Mouse (Mus musculus): ENCODE measurements around the gene Dap.
A peak's percentile ranks its signal among the peaks of the same experiment; 100 is the strongest.

Gene Dap

DNA sequence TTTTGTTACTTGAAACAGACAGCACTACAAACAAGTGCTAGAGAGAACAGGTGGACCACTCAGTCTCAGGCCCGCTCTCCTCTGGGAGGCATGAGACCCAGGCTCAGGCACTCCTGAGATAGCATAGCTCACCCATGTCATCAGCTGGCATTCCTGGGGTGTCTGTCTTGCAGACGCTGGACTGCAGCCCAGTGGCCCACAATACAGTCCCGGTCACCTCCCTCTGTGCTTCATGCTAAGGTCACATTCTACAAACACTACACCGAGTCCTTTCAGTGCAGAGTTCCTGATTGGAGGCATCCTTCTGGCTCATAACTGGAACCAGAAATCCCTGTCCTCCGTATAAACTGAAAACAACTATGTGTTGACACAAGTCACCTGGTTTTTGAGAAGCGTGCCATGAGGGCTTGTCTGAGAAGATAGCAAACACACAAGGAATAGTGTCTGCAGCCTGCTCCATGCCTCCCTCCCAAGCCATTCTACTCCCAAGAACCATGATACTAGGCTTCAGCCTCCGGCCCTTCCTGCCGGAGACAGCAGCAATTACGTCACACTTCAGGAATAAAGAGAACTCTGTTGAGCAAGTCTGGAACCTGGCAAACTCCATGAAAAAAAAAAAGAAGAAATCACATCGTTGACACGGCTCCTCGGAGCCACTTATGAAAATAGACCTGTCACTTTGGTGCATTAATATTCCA lies 78.3 kb downstream of the Dap start:
- no peak for DNase-seq (ENCODE audit: low spot score)

DNA sequence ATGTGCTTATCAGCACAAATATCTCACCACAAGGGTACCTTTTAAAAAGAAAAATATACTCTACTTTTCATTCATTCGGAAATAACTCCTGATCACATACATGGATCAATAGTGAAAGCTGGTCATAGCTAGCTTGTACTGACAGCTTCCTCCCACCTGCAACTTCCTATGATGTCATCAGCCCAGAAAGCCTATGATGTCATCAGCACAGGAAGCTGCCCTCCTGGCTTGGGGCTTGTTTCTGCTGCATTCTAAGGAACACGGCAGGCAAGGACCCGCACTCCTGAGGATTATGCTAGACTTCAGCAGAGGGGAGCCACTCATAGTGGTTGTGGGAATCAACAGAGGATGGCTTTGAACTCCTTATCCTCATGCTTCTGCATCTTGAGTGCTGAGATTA lies 80.2 kb downstream of the Dap start:
- DNase-seq (ENCODE audit: low spot score), result no peak

DNA sequence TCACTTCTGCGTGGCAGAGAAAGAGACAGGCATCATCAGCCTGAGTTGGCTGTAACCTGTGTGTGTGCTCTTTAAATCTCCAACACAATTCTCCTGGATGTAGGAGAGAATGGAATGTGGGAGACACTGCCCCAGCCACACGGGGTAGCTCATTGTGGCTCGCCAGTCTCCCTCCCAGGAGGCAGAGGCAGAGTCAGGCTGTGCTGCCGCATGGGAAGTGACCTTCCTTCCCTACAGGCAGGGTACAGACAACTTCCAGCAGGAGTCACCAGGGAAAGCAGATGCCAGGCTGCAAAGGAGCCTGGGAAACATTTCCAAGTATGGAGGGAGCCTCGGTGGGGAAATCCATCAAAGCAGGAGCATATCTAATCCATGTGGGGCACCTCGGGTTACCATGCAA lies 81.1 kb downstream of the Dap start:
- no peak for DNase-seq (ENCODE audit: low spot score)

DNA sequence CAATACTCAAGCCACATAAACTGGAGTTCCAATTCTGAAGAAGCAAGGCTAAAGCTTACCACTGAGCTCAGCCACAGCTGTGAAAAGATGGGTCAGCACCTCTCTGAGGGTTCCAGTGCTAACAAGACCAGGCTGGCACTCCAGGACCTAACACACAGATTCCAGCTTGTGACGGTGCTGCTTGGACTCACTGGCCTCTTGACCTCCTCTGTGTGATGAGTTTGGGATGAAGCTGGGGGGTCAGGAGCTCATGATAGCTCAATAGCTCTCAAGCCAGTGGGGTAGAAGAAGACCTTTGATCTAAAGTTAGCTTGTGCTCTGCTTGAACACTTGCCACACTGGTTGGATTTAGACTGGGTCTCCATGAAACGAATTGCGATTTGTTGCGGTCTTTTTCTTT lies 82.6 kb downstream of the Dap start:
- DNase-seq (ENCODE audit: low spot score), result no peak

DNA sequence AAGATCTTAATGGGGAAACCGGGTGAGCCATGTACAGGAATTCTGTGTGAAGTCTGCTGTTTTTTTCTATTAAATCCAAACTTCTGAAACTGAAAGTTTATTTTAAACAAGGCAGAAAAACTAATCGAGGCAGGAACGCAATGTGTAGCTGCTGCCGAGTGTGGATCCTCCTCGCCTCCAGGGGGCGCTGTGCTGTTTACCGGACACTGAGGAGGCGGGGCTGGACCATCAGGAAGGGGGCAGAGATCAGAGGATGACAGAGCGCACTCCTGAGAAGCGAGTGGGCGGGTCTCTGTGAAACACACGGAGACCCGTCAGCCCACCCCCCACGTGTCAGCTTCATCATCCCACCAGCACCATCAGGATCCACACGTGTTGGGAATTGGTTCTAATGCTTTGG lies 85.4 kb downstream of the Dap start:
- DNase-seq (ENCODE audit: low spot score), result no peak

DNA sequence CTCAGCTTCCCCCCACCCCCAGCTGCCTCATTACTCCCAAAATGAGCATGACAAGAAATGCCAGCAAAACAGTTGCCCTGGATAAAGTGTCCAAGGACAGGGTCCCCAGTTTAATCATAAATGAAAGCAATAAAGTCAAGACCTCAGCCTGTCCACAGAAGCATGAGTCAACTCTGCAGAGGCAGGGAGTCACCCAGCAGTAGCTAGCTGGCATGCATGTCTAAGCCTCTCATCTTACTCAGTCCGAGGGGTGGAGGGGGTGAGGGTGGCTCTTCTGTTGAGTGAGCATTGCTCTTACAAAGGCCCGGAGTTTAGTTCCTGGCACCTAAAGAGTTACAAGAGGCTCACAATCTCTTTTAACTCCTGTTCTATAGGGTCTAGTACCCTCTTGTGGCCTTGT lies 87.9 kb downstream of the Dap start:
- DNase-seq (ENCODE audit: low spot score), result no peak

DNA sequence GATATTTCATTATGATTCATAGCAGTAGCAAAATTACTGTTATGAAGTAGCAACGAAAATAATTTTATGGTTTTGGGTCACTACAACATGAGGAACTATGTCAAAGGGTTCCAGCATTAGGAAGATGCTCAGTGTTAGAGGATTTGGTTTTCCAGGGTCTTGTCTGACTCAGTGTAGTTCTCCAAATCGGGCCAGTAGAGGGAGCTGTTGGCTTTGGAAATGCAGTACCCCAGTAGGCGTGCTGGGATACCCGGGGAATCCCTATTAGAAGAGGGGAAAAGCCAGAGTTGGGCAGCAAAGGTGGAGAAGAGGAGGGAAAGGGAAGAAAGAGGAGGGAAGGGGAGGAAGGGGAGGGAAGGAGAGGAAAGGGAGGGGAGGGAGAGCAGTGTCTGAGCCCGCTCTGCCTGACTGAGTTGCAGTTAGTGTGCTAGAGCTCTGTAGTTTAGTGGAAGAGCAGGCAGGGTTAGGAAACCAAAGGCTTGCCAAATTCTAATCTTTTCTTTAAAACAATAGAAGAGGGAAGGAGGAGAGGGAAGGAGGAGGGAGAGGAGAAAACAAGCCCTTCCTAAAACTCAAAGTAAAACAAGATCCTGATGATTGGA lies 91.6 kb downstream of the Dap start:
- DNase-seq (ENCODE audit: low spot score), result peak; percentile 45

DNA sequence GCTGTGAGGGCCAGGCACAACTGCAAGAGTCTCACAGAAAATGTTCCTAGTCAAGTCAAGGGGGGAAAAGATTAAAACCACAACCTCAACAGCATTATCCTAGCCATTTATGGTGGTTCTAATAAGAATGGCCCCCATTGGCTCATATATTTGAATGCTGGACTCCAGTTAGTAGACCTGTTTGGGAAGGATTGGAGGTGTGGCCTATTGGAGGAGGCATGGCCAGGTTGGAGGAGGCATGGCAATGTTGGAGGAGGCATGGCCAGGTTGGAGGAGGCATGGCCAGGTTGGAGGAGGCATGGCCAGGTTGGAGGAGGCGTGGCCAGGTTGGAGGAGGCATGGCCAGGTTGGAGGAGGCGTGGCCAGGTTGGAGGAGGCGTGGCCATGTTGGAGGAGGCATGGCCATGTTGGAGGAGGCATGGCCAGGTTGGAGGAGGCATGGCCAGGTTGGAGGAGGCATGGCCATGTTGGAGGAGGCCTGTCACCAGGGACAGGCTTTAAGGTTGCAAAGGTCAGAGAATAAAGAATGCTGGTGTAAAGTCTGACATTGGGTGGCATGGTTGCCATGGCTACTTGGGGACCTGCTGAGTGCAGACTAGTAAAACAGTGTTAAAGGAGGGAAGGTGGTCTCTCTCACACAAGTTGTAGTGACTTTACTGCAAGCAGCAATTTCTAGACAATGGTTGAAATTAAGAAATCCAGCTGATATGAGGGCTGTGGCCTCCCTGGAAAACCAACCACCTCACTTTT lies 93.1 kb downstream of the Dap start:
- no peak for DNase-seq (ENCODE audit: low spot score)

DNA sequence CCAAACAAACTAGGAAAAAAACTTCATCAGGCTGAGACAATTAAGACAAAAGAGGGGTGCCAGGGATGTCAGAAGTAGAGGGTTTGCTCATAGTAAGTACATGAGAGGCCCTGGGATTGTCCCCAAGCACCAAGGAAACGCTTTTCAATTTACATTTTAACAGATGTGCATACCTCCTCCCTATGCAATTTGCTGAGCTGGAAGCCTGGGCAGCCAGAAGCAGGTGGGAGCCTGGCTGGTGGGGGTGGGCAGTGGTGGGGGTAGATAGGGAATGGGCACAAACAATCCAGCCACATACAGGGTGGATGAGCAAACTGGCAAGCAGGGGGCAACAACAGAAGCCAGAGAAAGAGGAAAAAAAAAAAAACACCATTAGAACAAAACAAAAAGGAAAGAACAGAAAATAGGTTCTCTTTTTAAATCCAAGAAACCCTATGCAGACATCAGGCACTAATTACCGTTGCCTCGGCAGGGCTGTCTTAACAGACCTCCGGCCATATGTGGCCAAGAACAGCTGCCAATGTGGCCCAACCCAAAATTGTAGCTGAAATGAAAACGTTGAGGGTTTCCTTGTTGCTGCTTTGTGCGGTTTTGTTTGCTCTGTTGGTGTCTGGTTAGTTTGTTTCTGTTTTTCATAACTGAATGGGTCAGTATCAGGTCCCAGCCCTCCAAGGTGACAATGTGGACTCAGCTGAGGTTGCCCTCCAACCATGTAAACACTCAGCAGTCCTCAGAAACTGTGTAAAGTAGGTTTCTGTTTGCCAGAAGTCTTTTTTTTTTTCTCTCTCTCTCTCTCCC lies 94.2 kb downstream of the Dap start:
- no peak for DNase-seq (ENCODE audit: low spot score)

DNA sequence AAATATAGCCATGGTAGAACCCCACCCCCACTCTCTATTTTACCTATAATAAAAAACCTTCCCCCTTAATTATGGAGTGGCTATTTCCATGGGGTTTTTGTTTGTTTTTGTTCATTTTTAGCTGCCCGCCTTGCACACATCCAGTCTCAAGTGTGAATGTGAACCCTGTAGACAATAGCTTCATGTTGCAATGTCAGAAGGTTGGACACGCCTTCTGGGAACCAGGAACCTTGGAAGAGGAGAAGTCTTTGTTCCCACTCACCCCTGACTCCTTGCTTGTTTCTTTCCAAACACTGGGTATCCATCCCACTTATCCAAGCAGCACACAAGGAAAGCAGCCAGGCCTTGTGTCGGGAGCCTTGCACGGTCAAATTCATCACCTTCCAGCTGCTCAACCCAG lies 94.9 kb downstream of the Dap start:
- DNase-seq (ENCODE audit: low spot score), result no peak

DNA sequence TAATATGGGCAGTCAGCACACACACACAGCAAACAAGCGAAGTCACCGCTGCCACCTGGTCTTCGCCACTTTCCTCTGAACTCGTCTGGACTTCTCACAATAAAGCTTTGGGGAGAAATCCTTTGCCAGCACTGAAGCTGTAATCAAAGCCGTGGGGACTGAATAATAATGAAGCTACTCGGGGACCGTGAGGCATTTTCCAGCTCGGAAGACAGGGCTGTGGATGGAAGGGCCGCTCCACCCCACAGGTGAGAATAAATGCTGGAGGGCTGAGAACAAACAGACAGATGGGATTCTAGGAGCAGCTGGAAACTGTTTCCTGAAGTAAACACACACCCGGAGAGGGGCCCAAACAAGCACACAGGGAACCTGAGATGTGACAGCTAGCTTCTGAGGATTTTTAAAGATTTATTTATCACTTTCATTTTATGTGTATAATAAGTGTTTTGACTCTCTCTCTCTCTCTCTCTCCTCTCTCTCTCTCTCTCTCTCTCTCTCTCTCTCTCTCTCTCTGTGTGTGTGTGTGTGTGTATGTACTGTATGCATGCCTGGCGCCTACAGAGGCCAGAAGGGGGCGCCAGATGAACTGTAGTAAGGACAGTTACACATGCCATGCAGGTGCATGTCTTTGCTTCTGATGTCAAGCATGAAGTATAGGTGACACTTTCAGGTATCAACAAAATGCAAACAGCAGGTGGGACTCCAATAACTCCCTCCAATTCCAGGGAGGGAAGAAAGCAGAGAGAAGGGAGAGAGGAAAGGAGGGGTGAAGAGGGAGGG lies 96.7 kb downstream of the Dap start:
- DNase-seq (ENCODE audit: low spot score), result no peak

DNA sequence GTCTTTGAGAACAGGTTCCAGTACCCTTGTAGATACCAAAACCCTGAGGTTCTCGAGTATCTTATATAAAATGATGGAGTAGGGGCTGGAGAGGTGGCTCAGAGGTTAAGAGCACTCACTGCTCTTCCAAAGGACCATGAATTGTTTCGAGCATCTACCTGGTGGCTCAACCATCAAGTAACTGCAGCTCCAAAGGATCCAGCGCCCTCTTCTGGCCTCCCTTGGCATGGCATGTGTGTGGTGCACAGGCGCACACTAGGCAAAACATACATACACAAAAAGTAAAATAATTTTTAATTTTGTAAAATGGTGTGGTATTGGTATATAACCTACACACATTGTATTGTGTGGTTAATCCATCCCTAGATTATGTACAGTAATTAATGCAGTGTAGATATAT lies 99.6 kb downstream of the Dap start:
- DNase-seq (ENCODE audit: low spot score), result no peak

All from ovary, adult 18-20 months (tissue).